Mouse (Mus musculus) midbrain, embryonic 13.5 days (tissue): ENCODE results near the gene Uhrf2. TPM values are rescaled to one million over a fixed set of nuclear protein-coding genes. Genes with fewer than 3 reads are reported as not detected.

Experiments used
- ATAC-seq: fragments of 200-750 bp; cut with Nextera tagmentation; 2 replicates; pipeline ENCODE4 v1.8.0; 2017; ENCODE audit warnings: mild to moderate bottlenecking, moderate TSS enrichment, moderate library complexity
- H3K27ac ChIP-seq: fragments of 300-500 bp; sonication (generic); 2 replicates; pipeline ENCODE4 v1.5.1; 2015; ENCODE audit warnings: inconsistent platforms, mild to moderate bottlenecking, moderate library complexity
- H3K27me3 ChIP-seq: fragments of 300-500 bp; sonication (generic); 2 replicates; pipeline ENCODE4 v1.6.1; 2015; ENCODE audit warnings: mild to moderate bottlenecking, inconsistent platforms
- H3K36me3 ChIP-seq: fragments of 300-500 bp; sonication (generic); 2 replicates; pipeline ENCODE4 v1.6.1; 2015; ENCODE audit warnings: mild to moderate bottlenecking, inconsistent platforms
- H3K4me1 ChIP-seq: fragments of 300-500 bp; sonication (generic); replicated peaks from 2 replicates; pipeline ENCODE4 v1.6.1; 2015; ENCODE audit warnings: inconsistent platforms
- H3K4me2 ChIP-seq: fragments of 300-500 bp; sonication (generic); replicated peaks from 2 replicates; pipeline ENCODE4 v1.6.1; 2015; ENCODE audit warnings: moderate library complexity, mild to moderate bottlenecking, inconsistent platforms
- H3K4me3 ChIP-seq: fragments of 300-500 bp; sonication (generic); replicated peaks from 2 replicates; pipeline ENCODE4 v1.5.1; 2015; ENCODE audit warnings: mild to moderate bottlenecking, inconsistent platforms
- H3K9ac ChIP-seq: fragments of 300-500 bp; sonication (generic); replicated peaks from 2 replicates; pipeline ENCODE4 v1.6.1; 2015; ENCODE audit warnings: mild to moderate bottlenecking, inconsistent platforms
- H3K9me3 ChIP-seq: fragments of 300-500 bp; sonication (generic); 2 replicates; pipeline ENCODE4 v1.6.1; 2016; ENCODE audit warnings: mild to moderate bottlenecking, inconsistent platforms
- WGBS: fragments of 180-500 bp; shearing (Covaris S2); methylation state at CpG from one replicate; pipeline ENCODE4 v1.1.7; 2015; 5-methylcytosine and 5-hydroxymethylcytosine counted together
- polyA plus RNA-seq: library from polyadenylated mRNA; unstranded; fragments of >200 nt; fragmentation: Nextera tagmentation; extraction: Ambion mirVana; gene quantifications from 2 replicates; pipeline ENCODE4 v1.2.1, GENCODE M21; 2015

Uhrf2 gene
- polyA plus RNA-seq, 1 experiment from 2014 or later = 70.6 TPM

- H3K4me1 ChIP-seq = peaks cover 38% of the 10 kb centered on the region
- H3K27ac ChIP-seq = peak overlapping the region; percentile 93; the same call in 1 of the 2 replicates
- H3K4me3 ChIP-seq = peak overlapping the region; percentile 99
- H3K4me2 ChIP-seq = peak overlapping the region; percentile 83
- H3K27me3 ChIP-seq = no peaks in the 10 kb centered on the region
- 23% methylated on average over 11 of the region's 11 CpGs for WGBS
- no peaks in the 10 kb centered on the region for H3K36me3 ChIP-seq
- no peaks in the 10 kb centered on the region for H3K9me3 ChIP-seq
- H3K9ac ChIP-seq = peak overlapping the region; percentile 100; the same call in 1 of the 2 replicates
- no peak for ATAC-seq
Observed at GRCm38 (mm10) chr19:30029002-30029710, 1.2 kb upstream of the Uhrf2 start.

- Histone ChIP-seq H3K9ac (peak overlapping the region; percentile 100), H3K27me3 (no peaks in the 10 kb centered on the region), H3K4me3 (peak overlapping the region; percentile 99), H3K4me1 (peaks cover 51% of the 10 kb centered on the region), H3K9me3 (no peaks in the 10 kb centered on the region), H3K27ac (peak overlapping the region; percentile 93), H3K4me2 (peak overlapping the region; percentile 83), H3K36me3 (no peaks in the 10 kb centered on the region)
- no peak for ATAC-seq
- WGBS = under 1% methylated on average over 71 of the region's 92 CpGs
Observed at GRCm38 (mm10) chr19:30030636-30031467, 539 bp downstream of the Uhrf2 start.

GRCm38 (mm10) chr19:30031468-30031931 is 1.2 kb downstream of the Uhrf2 start:
- Histone ChIP-seq H3K4me3 (peak overlapping the region; percentile 99), H3K9me3 (no peaks in the 10 kb centered on the region), H3K36me3 (no peaks in the 10 kb centered on the region), H3K9ac (peak overlapping the region; percentile 100), H3K27ac (no peak overlapping the region; the same call in 1 of the 2 replicates), H3K4me2 (peak overlapping the region; percentile 83), H3K27me3 (no peaks in the 10 kb centered on the region), H3K4me1 (peaks cover 57% of the 10 kb centered on the region)
- 4% methylated on average over 7 of the region's 7 CpGs for WGBS
- no peak for ATAC-seq

GRCm38 (mm10) chr19:30032206-30032605 is 1.9 kb downstream of the Uhrf2 start:
- Histone ChIP-seq H3K4me1 (peaks cover 64% of the 10 kb centered on the region), H3K9me3 (no peaks in the 10 kb centered on the region), H3K4me2 (peak overlapping the region; percentile 83), H3K27ac (no peak overlapping the region), H3K27me3 (no peaks in the 10 kb centered on the region), H3K36me3 (no peaks in the 10 kb centered on the region), H3K4me3 (peak overlapping the region; percentile 99), H3K9ac (peak overlapping the region; percentile 100; the same call in 1 of the 2 replicates)
- WGBS = 66% methylated on average over 3 of the region's 3 CpGs
- ATAC-seq = no peak

- Histone ChIP-seq H3K9me3 (no peaks in the 10 kb centered on the region), H3K4me3 (no peak overlapping the region), H3K9ac (no peak overlapping the region), H3K27ac (no peak overlapping the region), H3K4me2 (no peak overlapping the region), H3K4me1 (peaks cover 54% of the 10 kb centered on the region), H3K36me3 (no peaks in the 10 kb centered on the region), H3K27me3 (no peaks in the 10 kb centered on the region)
- no peak for ATAC-seq
- 87% methylated on average over 3 of the region's 3 CpGs for WGBS
Observed at GRCm38 (mm10) chr19:30035361-30035760, 5.0 kb downstream of the Uhrf2 start.

- H3K9ac ChIP-seq = no peak overlapping the region
- no peaks in the 10 kb centered on the region for H3K27me3 ChIP-seq
- H3K4me2 ChIP-seq = no peak overlapping the region
- no peak overlapping the region for H3K27ac ChIP-seq
- H3K4me3 ChIP-seq = no peak overlapping the region
- ATAC-seq = no peak
- 97% methylated on average over 2 of the region's 2 CpGs for WGBS
- no peaks in the 10 kb centered on the region for H3K4me1 ChIP-seq
- peaks cover 42% of the 10 kb centered on the region for H3K36me3 ChIP-seq
- no peaks in the 10 kb centered on the region for H3K9me3 ChIP-seq
Observed at GRCm38 (mm10) chr19:30043691-30044090, 13.4 kb downstream of the Uhrf2 start.

- H3K27me3 ChIP-seq = no peaks in the 10 kb centered on the region
- H3K9ac ChIP-seq = no peak overlapping the region
- H3K36me3 ChIP-seq = peaks cover 42% of the 10 kb centered on the region
- H3K4me2 ChIP-seq = no peak overlapping the region
- no peaks in the 10 kb centered on the region for H3K4me1 ChIP-seq
- no peak overlapping the region for H3K27ac ChIP-seq
- no peaks in the 10 kb centered on the region for H3K9me3 ChIP-seq
- no peak for ATAC-seq
- WGBS = 93% methylated on average over 1 of the region's 1 CpGs
- no peak overlapping the region for H3K4me3 ChIP-seq
Observed at GRCm38 (mm10) chr19:30044630-30045029, 14.3 kb downstream of the Uhrf2 start.

GRCm38 (mm10) chr19:30045857-30046256 is 15.5 kb downstream of the Uhrf2 start:
- no peak overlapping the region for H3K4me3 ChIP-seq
- H3K27ac ChIP-seq = no peak overlapping the region
- no peak overlapping the region for H3K9ac ChIP-seq
- H3K4me2 ChIP-seq = no peak overlapping the region
- no peaks in the 10 kb centered on the region for H3K9me3 ChIP-seq
- peaks cover 4% of the 10 kb centered on the region; the same call in 1 of the 2 replicates for H3K4me1 ChIP-seq
- ATAC-seq = no peak
- peaks cover 45% of the 10 kb centered on the region for H3K36me3 ChIP-seq
- no peaks in the 10 kb centered on the region for H3K27me3 ChIP-seq
- 63% methylated on average over 1 of the region's 1 CpGs for WGBS

GRCm38 (mm10) chr19:30050584-30050983 is 20.3 kb downstream of the Uhrf2 start:
- H3K36me3 ChIP-seq = peaks cover 24% of the 10 kb centered on the region
- no peaks in the 10 kb centered on the region for H3K9me3 ChIP-seq
- H3K4me1 ChIP-seq = peaks cover 4% of the 10 kb centered on the region; the same call in 1 of the 2 replicates
- H3K27me3 ChIP-seq = no peaks in the 10 kb centered on the region
- H3K9ac ChIP-seq = no peak overlapping the region
- WGBS = 91% methylated on average over 2 of the region's 2 CpGs
- no peak overlapping the region for H3K4me3 ChIP-seq
- no peak overlapping the region for H3K4me2 ChIP-seq
- ATAC-seq = no peak
- H3K27ac ChIP-seq = 0 out of 2 replicates have a peak overlapping the region, but pooled peaks have one; percentile 32

GRCm38 (mm10) chr19:30051479-30051878 is 21.2 kb downstream of the Uhrf2 start:
- H3K4me1 ChIP-seq = peaks cover 4% of the 10 kb centered on the region; the same call in 1 of the 2 replicates
- no peak overlapping the region for H3K4me2 ChIP-seq
- H3K27me3 ChIP-seq = no peaks in the 10 kb centered on the region
- WGBS = 98% methylated on average over 3 of the region's 3 CpGs
- no peak overlapping the region for H3K9ac ChIP-seq
- H3K36me3 ChIP-seq = peaks cover 22% of the 10 kb centered on the region
- H3K27ac ChIP-seq = no peak overlapping the region
- no peak overlapping the region for H3K4me3 ChIP-seq
- H3K9me3 ChIP-seq = no peaks in the 10 kb centered on the region
- ATAC-seq = no peak

- no peaks in the 10 kb centered on the region for H3K9me3 ChIP-seq
- H3K27me3 ChIP-seq = no peaks in the 10 kb centered on the region
- H3K4me3 ChIP-seq = no peak overlapping the region
- no peak overlapping the region for H3K4me2 ChIP-seq
- no peak for ATAC-seq
- H3K36me3 ChIP-seq = peaks cover 8% of the 10 kb centered on the region
- no peak overlapping the region for H3K27ac ChIP-seq
- WGBS = 96% methylated on average over 2 of the region's 2 CpGs
- H3K9ac ChIP-seq = no peak overlapping the region
- H3K4me1 ChIP-seq = peaks cover 4% of the 10 kb centered on the region; the same call in 1 of the 2 replicates
Observed at GRCm38 (mm10) chr19:30054218-30054617, 23.9 kb downstream of the Uhrf2 start.

GRCm38 (mm10) chr19:30065797-30066196 is 35.5 kb downstream of the Uhrf2 start:
- WGBS = 84% methylated on average over 4 of the region's 4 CpGs
- H3K36me3 ChIP-seq = 0 out of 2 replicates have a peak, but pooled peaks cover 3% of the 10 kb centered on the region
- no peak for ATAC-seq
- no peaks in the 10 kb centered on the region for H3K27me3 ChIP-seq
- H3K9me3 ChIP-seq = no peaks in the 10 kb centered on the region
- H3K4me3 ChIP-seq = no peak overlapping the region
- no peak overlapping the region for H3K27ac ChIP-seq
- no peaks in the 10 kb centered on the region for H3K4me1 ChIP-seq
- H3K4me2 ChIP-seq = no peak overlapping the region
- H3K9ac ChIP-seq = no peak overlapping the region
